Mouse (Mus musculus) CD4-positive, CD25-positive, alpha-beta regulatory T cell, adult 4 months (primary cell): Measurements from ENCODE around the gene Pkp3. TPM values are rescaled to one million over a fixed set of nuclear protein-coding genes. Genes with fewer than 3 reads are reported as not detected.

Source experiments
- ATAC-seq: one replicate; pipeline ENCODE4 v1.8.0; 2017
- polyA plus RNA-seq, 2 experiments: library from polyadenylated mRNA; unstranded; fragments of 100-300 nt; shearing (Covaris generic); gene quantifications; one replicate each; pipeline ENCODE4 v1.2.1; 2017

Pkp3 gene
- polyA plus RNA-seq, 2 experiments from 2014 or later, result 293 to 427 TPM

DNA sequence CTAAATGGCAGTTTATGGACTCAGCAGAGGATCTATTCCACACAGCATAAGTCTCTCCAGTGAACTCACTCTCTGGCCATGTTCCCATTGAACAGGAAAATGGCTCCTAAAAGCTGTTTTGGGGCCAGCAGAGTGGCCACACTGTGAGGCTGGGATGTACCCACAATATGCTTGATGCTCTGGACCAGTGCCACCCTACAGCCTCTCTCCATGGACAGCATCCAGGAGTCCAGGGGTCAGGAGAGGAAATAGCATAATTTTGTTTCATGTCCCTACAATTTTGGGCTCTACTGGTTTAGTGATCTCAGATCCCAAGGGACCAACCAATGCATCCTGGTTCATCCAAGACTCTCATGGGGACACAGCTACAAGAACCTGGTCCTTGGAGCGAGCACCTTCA, 20.5 kb upstream of the Pkp3 start:
- ATAC-seq, result no peak

DNA sequence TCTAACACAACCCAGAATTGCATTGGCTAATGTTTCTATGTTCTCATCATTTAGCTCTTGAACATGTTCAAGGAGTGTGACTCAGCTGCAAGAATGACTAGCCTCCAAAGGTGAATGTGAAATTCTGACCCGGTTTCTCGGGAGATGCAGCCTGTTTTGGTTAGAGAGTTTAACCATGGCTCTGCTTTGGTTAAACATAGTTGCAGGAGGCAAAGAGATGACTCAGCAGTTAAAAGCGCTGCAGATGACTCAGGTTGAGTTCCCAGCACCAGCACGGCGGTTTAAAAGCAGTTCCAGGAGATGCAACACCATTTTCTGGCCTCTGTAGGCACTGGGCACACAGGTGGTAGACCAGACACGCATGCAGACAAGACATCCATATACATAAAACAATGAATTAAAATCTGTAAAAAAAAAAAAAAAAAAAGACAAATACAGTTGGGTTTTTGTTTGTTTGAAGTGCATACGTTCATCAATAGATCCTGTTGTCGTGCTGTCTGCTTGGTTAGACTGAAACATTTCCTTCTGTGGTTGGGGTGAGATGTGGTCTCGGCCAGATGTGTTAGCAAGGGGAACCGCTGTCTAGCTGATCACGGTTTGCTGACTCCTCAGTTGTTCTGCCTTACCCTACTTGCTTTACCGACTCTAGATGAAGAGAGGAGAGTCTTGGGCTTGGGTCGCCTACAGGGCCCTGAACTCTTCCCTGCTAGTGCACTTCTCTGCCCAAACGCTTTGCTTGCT, 19.2 kb upstream of the Pkp3 start:
- ATAC-seq, result peak; percentile 70

DNA sequence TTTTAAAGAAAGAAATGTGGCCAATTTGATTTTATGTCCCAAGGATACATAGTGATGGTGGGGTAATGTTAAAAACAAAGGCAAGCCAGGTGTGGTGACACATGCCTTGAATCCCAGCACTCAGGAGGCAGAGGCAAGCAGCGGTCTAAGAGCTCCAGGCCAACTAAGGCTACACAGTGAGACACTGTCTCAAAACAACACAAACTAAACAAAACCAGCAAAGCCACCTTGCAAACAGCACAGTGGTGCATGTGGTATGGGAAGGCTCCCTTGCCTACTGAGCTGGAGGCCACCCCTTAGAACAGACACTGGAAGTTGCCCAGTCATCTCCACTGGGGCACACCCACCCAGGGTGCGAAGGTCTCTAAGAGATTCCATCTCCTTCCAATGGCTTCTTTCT, 18.1 kb upstream of the Pkp3 start:
- ATAC-seq, result no peak

DNA sequence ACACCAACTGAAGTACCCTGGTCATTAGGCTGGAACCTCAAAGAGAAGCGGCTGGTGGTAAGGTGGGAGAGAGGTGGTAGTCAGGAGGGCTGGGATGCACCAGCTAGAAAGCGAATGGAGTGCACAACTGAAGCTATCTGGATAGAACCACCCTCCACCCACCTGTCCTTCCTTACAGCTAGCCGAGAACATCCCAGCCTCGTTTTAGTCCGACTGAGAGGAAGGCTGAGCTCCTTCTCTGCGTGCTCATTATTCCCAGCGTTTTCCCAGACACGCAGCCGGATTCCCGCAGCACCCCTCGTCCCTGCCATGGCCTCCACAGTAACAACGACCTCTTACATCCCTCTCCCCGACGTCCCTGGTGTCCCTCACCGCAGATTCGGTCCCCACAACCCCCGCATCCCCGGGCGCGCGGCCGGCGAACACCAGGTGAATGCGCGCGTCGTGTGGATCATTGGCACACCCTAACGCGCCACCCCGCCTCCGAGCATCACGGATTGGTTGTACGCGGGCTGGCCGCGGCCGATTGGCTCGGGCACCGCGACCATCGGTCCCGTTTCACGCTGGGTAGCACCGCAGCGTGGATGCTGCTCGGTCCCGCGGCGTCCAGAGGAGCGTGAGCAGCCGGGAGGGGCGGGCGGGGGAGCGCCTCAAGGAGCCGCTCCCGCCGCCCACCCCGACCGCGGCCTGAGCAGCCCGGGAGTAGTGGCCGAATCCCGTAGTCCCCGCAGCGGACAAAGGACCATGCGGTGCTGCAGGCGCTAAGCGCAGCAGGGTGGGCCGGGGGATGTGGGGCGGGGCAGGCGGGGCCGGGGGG, 17.4 kb upstream of the Pkp3 start, which contains the start of gene B4galnt4:
B4galnt4 (plus strand) TSS at position 679 of the 817 bp plus-strand sequence.
- peak; percentile 61 for ATAC-seq

DNA sequence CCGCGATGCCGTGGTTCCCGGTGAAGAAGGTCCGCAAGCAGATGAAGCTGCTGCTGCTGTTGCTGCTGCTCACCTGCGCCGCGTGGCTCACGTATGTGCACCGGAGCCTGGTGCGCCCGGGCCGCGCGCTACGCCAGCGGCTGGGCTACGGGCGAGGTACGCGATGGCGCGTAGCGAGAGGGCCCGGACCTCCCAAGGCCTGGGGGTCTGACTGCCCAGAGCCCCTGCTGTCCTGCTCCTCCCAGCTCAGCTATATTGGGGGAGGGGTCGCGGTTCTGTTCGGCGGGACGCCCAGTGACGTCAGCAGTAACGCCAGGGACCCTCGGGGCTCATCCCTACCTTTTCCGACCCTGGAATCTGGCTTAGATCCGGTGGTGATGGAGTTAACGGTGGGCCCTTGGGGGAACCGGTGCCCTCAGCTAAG, 16.7 kb upstream of the Pkp3 start:
- peak; percentile 19 for ATAC-seq

DNA sequence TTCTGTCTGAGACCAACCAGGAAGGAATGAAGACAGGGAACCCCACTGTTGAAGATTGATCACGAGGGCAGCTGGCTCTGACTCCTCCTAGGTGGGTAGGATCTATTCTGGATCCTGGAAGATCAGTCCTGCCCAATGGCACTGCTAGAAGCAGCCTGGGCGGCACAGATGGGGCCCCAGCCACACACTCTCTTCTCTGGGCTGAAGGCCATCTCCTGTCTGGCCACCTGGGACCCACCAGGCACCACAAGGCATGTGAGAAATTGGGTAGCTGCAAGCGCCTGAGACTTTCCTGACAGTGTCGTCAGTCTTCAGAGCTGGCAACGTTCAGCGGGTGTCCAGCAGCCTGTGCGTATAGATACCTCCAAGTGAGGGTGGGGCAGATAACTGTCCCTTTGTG, 15.5 kb upstream of the Pkp3 start:
- no peak for ATAC-seq

DNA sequence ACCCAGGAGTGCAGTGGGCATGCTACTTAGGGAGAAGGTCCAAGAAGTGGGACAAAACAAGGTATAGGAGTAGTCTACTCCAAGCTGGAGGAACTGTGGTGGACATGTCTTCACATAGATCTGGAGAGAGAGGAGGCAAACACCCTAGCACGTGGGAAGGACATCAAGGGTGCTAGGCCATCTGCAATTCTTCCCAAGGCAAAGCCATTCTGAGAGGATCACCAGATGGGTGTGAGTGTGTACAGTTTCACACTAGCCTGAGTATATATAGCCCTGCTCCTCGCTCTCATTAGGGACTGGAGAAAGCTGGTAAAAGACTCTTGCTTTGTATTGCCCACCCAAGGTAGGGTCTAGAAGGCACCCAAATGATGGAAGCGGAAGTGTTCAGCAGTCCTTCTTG, 14.7 kb upstream of the Pkp3 start:
- ATAC-seq, result no peak

DNA sequence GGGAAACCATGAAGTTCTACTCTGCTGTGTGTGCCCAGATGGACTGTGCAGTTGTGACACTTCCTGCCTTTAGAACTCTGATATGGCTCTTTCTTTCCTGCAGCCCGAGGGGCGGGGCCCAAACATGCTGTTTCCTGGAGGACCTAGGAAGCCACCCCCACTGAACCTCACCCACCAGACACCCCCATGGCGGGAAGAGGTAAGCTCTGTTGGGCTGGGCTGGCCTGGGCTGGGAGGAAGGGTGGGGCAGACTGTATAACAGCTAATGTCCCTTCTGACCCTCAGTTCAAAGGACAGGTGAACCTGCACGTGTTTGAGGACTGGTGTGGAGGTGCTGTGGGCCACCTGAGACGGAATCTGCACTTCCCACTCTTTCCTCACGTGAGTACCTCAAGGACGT, 13.8 kb upstream of the Pkp3 start:
- ATAC-seq, result peak; percentile 69

DNA sequence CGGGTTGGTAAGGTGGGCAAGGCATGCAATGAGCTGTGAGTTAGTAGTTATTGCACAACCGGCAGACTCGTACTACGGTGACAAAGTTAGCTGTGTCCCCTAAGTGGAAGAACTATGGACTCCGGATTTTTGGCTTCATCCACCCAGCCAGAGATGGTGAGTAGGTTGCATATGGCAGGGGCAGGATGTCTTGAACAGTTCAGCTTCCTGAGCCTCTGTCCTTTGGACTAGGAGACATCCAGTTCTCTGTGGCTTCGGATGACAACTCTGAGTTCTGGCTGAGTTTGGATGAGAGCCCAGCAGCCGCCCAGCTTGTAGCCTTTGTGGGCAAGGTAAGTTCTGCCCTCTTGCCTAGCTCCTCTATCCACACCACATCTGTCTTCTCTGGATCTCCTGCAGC, 13.4 kb upstream of the Pkp3 start:
- no peak for ATAC-seq

DNA sequence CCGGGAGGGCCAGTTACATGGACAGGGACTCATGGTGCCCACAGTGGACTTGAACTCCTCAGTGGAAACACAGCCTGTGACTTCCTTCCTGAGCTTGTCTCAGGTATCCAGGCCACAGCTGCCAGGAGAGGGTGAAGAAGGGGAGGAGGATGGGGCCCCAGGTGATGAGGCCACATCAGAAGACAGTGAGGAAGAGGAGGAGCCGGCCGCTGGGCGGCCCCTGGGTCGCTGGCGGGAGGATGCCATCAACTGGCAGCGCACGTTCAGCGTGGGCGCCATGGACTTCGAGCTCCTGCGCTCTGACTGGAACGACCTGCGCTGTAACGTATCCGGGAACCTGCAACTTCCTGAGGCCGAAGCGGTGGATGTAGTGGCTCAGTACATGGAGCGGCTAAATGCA, 9.7 kb upstream of the Pkp3 start:
- no peak for ATAC-seq

DNA sequence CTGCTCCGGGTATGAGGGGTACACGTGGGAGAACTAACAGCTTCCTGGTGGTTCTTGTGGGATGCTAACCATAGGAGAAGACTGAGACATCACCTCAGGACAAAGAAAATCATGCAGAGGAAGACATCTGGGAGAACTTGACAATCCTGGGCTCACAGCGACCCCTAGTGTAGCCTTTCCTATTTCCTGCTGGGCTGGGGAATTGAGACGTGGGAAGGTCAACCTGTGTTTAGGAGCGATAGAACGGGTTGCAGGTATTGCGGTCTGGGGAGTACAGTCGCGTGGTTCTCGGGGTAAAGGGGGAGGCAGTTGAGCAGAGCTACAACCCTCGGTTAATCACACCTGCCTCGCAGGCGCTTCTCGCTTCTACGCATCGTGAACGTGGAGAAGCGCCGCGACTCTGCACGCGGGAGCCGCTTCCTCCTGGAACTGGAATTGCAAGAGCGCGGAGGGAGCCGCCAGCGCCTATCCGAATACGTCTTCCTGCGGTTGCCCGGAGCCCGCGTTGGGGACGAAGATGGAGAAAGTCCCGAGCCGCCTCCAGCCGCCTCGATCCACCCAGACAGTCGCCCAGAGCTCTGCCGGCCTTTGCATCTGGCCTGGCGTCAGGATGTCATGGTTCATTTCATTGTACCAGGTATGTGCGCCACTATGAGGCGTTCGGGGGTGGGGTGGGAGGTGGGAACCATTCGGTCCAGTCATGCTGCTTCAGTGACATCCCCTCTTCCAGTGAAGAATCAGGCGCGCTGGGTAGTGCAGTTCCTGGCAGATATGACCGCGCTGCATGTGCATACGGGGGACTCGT, 7.8 kb upstream of the Pkp3 start:
- no peak for ATAC-seq

DNA sequence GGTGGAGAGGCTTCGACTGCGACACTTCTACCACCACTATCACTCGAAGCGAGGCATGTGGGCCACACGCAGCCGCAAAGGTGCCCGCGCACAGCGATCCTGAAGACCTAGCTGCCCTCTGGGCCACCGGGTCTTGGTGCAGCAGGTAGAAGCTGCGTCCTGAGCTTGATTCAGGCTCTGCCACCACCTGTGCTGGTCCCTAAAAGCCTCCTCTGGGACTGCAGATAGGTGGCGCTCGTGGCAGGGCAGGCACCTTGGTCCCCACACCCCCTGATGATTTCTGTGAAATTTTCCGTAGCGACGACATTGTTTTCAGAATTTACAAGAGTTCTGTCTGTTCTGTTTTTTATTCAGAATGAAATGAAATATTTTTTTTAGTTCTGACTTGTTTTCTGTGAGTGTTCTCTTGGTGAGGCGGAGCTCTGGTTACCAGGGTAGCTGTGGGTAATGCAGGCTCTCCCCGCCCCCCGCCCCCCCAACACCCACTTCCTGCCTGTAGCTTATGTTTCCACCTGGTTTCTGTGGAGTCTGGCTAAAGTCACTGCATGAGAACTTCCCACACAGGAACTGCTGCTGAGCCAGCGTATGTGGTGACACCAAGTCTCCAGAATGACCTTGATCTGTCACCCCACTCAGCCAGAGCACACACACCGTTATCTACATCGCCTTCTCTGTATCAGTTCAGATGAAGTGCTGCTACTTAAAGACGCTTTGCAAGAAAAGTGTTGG, 5.8 kb upstream of the Pkp3 start:
- peak; percentile 89 for ATAC-seq

DNA sequence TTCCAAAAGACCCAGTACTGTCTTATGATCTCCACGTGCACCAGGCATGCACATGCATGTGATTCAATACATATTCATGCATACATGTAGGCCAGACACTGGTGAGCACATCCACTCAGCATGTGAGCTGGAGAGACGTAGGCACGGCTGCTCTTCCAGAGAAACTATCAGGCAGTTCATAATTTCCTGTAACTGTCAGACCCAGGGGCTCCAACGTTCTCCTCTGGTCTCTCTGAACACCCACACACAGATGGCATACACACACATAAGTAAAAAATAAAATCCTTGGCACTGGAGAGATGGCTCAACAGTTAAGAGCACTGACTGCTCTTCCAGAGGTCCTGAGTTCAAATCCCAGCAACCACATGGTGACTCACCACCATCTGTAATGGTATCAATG, 4.2 kb upstream of the Pkp3 start:
- ATAC-seq, result no peak

DNA sequence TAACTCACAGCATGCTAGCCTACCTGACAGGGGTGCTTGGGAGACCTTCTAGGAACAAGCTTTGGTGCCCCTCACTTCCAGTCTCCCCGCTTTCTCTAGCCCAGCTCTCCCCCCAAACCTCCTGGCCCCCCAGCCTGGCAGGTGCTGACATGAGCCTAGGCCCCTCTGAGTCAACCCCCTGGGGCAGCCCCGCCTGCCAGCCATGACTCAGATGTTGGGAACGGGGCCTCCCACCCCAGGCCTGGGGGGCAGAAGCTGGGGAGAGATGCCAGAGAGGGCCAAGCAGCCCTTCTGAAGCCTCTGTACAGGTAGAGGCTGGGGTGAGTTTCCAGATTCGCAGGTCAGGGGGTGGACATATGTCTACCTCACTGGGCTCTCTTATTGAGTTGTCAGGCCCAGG, 858 bp downstream of the Pkp3 start:
- ATAC-seq, result no peak

DNA sequence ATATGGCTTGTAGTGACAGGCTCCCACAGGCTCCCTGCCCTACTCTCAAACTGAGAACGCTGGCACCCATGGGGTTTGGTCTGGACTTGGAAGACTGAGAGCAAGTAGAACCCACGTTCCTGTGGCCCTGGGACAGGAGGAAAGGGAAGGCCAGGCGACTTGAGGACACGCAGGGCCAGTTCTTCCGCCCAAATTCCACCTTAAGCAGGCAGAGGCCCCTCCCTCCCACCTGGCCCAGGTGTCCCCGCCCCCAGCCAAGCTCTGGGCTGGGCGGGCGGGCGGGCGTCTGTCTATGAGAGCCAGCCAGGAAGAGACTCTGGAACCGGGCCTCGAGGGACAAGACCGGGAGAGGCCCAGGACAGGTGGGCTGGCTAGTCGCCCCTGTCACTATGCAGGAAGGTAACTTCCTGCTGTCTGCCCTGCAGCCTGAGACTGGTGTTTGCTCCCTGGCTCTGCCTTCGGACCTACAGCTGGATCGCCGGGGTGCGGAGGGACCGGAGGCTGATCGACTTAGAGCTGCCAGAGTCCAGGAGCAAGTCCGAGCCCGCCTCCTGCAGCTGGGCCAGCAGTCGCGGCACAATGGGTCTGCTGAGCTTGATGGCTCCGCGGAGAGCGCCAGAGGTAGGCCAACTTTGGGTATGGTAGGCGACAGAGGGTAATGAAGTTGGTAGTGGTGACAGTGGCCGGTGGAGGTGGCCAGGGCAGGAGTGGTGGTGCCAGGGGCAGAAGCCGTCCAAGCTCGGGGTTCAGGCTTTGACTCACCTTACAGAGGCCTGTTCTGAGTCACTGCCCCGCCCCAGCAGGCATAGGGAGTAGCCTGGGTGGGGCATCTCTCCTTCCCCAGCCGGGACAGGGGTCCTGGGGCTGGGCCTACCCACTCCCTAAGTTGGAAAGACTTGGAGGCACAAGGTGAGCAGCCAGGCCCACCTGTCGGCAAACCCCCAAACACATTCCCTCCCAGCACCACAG, 1.7 kb downstream of the Pkp3 start:
- no peak for ATAC-seq

DNA sequence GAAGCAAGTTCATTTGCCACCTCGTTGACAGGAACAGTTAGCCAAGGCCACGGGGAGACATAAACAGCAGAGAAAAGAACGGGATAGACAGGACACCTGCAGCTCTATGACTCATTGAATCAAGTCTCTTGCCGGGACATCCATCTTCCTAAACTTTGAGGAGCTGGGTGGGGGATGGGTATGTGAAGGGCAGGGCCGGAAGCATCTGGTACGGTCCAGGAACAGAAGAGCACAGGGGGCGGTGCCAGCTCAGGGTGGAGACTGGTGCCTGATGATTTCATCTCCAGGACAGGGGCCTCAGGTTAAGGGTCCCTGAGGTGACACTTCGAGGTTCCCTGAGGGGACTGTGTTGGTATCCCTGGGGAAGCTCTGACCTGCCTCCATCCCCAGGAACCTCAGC, 9.9 kb downstream of the Pkp3 start:
- peak; percentile 59 for ATAC-seq

DNA sequence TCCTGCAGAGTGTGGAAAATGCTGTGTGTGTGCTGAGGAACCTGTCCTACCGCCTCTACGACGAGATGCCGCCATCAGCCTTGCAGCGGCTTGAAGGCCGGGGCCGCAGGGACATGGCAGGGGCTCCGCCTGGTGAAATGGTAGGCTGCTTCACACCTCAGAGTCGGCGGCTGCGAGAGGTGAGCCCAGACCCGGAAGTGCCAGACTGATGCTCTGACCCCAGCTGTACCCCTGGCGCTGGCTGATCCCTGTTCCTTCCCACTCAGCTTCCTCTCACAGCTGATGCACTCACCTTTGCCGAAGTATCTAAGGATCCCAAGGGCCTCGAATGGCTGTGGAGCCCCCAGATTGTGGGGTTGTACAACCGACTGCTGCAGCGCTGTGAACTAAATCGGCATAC, 10.5 kb downstream of the Pkp3 start:
- ATAC-seq, result peak; percentile 25

DNA sequence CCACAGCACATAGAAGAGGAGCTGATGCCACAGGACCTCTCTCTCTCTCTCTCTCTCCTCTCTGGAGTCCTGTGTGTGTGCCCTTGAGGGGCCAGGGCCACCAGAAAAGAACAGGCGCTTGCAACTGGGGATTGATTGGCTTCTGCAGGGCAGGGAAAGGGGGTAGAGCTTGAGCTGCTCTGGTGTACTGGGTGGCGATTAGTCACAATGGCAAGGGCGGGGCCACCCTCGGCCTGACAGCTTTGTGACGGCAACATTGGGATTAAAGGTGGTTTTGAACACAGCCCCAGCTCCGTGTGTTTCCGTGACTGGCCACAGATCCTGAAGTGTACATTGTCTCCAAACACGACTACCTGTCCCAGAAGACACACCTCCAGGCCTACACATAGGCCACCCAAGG, 12.2 kb downstream of the Pkp3 start:
- ATAC-seq, result no peak

DNA sequence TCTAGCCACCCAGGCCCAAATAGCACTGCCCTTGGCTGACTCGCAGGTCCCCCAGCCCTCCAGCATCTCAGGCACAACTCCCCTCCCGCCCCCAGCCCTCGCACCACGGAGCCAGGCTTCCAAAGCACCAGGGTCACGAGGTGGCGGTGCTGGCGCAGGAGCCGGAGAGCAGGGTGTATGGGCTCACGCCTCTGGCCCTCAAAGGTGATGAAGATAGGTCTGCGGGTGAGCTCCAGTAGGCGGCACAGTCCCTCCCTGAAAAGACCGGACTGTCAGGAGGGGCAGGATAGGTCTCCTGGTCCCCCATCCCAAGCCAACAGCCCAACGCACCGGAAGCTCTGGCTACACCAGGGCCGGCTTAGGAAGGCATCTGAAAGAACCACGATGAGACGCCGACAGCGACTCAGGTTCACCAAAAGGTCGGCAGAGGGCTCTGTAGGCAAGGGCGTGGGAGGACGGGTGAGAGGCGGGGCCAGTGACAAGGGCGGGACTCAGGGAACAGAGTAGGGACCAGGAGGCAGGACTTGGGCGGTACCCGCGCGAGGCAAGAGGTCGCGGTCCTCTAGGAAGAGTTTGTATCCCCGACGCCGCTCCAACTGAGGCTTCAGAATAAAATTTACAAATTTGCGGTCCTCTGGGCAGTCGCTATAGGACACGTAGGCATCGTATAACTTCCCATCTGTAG, 14.2 kb downstream of the Pkp3 start:
- ATAC-seq, result peak; percentile 65

DNA sequence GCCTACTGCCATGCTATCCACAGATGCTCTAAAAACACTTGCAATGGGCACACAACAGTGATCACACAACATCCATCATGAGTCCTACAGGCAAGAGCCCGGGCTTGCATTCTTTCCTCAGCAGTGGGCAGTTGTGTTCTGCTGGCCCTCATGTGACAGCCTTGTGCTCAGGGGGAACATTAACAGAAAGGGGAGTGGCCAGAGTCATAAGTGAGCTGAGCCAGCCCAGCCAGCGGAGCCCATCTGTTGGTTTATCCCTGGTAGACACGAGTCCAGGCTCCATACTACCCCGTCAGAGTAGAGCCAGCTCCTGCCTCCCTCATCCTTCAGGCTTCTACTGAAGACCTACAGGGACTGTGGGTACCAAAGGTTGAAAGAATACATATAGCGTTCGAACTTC, 15.9 kb downstream of the Pkp3 start:
- ATAC-seq, result no peak
